Mouse (Mus musculus): Measurements from ENCODE around the gene Dlgap4. TPM values are rescaled to one million over a fixed set of nuclear protein-coding genes. Genes with fewer than 3 reads are reported as not detected.

Dlgap4 gene
- polyA plus RNA-seq, 1 experiment from 2014 or later, result 160 TPM

DNA sequence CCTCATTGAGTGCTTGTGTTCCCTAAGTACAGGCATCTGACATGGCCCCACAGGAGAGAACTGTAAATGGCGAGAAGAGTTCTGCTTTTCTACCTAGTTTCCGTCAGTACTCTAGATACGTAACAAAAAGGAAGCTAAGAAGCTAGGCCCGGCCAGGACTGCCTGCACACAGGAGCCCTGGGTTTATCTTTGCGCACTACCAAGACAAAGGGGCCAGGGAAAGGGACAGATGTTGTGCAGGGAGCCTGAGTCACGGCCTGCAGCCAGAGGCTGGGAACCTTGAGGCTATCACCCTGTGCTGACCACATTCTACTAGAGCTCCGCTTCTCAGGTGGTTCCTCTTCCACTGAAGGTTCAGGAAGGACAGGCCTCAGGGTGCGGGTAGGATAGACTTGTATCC, 136.2 kb downstream of the Dlgap4 start:
- Histone ChIP-seq H3K4me1 (ENCODE audit: control insufficient read depth, insufficient read depth, low read length) (no peaks in the 10 kb centered on the region), H3K36me3 (ENCODE audit: control insufficient read depth, insufficient read depth, low read length) (peaks cover 27% of the 10 kb centered on the region), H3K4me3 (ENCODE audit: low read depth, low read length) (no peak overlapping the region), H3K27ac (ENCODE audit: low read depth, low read length) (no peak overlapping the region), H3K27me3 (ENCODE audit: control insufficient read depth, insufficient read depth, low read length) (no peaks in the 10 kb centered on the region), H3K4me2 (ENCODE audit: low read depth) (no peak overlapping the region), H3K9me3 (ENCODE audit: control insufficient read depth, low read length) (no peaks in the 10 kb centered on the region), H3K9ac (ENCODE audit: low read length) (no peak overlapping the region)
- ATAC-seq (ENCODE audit: insufficient read depth, low FRiP score, low TSS enrichment), result no peak
- DNase-seq (ENCODE audit: low spot score), result no peak
- 94% methylated on average over 8 of the region's 8 CpGs for WGBS

DNA sequence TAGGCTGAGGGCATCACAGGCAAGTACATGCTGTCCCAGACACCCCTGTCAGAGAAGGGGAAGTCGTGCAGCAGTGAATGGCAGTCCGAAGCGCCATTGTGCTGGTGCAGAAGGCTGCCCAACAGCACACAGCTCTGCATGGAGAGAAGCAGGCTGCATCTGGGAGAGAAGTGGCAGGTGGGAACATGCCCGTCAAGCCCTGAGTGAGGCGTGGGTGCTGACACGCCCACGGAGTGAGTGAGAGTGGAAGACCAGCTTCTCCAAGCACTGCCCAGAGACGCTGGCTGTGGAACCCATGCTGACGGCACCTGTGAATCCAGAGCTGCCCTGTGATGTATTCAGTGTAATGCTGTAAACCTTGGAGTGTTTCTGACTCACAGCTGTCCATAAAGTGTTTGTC, 143.4 kb downstream of the Dlgap4 start:
- DNase-seq (ENCODE audit: low spot score) (no peak), ATAC-seq (ENCODE audit: insufficient read depth, low FRiP score, low TSS enrichment) (no peak)
- peaks cover 46% of the 10 kb centered on the region for H3K36me3 ChIP-seq (ENCODE audit: control insufficient read depth, insufficient read depth, low read length)
- no peak overlapping the region for H3K27ac ChIP-seq (ENCODE audit: low read depth, low read length)
- H3K27me3 ChIP-seq (ENCODE audit: control insufficient read depth, insufficient read depth, low read length), result no peaks in the 10 kb centered on the region
- H3K4me1 ChIP-seq (ENCODE audit: control insufficient read depth, insufficient read depth, low read length), result no peaks in the 10 kb centered on the region
- no peak overlapping the region for H3K4me3 ChIP-seq (ENCODE audit: low read depth, low read length)
- H3K9ac ChIP-seq (ENCODE audit: low read length), result no peak overlapping the region
- WGBS, result 94% methylated on average over 9 of the region's 9 CpGs
- H3K9me3 ChIP-seq (ENCODE audit: control insufficient read depth, low read length), result peaks cover 4% of the 10 kb centered on the region; the same call in 1 of the 2 replicates
- no peak overlapping the region for H3K4me2 ChIP-seq (ENCODE audit: low read depth)

- H3K27ac ChIP-seq (ENCODE audit: low read depth, low read length), result no peak overlapping the region
- peaks cover 4% of the 10 kb centered on the region; the same call in 1 of the 2 replicates for H3K9me3 ChIP-seq (ENCODE audit: control insufficient read depth, low read length)
- H3K4me3 ChIP-seq (ENCODE audit: low read depth, low read length), result no peak overlapping the region
- H3K4me2 ChIP-seq (ENCODE audit: low read depth), result no peak overlapping the region
- H3K36me3 ChIP-seq (ENCODE audit: control insufficient read depth, insufficient read depth, low read length), result peaks cover 45% of the 10 kb centered on the region
- H3K27me3 ChIP-seq (ENCODE audit: control insufficient read depth, insufficient read depth, low read length), result no peaks in the 10 kb centered on the region
- 89% methylated on average over 5 of the region's 5 CpGs for WGBS
- no peak overlapping the region for H3K9ac ChIP-seq (ENCODE audit: low read length)
- ATAC-seq (ENCODE audit: insufficient read depth, low FRiP score, low TSS enrichment) (no peak), DNase-seq (ENCODE audit: low spot score) (no peak)
- no peaks in the 10 kb centered on the region for H3K4me1 ChIP-seq (ENCODE audit: control insufficient read depth, insufficient read depth, low read length)
Measured at GRCm38 (mm10) chr2:156760843-156761505, 147.5 kb downstream of the Dlgap4 start.

GRCm38 (mm10) chr2:156761521-156762278, 148.2 kb downstream of the Dlgap4 start:
- WGBS, result 97% methylated on average over 17 of the region's 17 CpGs
- ATAC-seq (ENCODE audit: insufficient read depth, low FRiP score, low TSS enrichment), result no peak

DNA sequence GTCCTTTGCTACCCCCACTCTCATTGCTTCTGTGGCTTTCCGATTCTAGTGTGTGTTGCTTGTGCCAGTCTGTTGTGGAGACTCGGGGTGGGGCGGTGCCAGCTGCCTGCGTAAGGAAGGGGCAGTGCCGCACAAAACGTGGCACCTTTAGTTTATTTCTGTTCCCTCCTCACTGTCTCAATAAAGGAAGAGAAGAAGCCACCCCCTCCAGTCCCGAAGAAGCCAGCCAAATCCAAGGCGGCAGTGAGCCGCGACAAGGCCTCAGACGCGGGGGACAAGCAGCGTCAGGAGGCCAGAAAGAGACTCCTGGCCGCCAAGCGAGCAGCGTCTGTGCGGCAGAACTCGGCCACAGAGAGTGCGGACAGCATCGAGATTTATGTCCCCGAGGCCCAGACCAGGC, 149.0 kb downstream of the Dlgap4 start:
- H3K4me2 ChIP-seq (ENCODE audit: low read depth), result no peak overlapping the region
- H3K27ac ChIP-seq (ENCODE audit: low read depth, low read length), result peak overlapping the region; percentile 34; the same call in 1 of the 2 replicates
- DNase-seq (ENCODE audit: low spot score), result no peak
- H3K9me3 ChIP-seq (ENCODE audit: control insufficient read depth, low read length), result peaks cover 2% of the 10 kb centered on the region; the same call in 1 of the 2 replicates
- no peaks in the 10 kb centered on the region for H3K27me3 ChIP-seq (ENCODE audit: control insufficient read depth, insufficient read depth, low read length)
- H3K9ac ChIP-seq (ENCODE audit: low read length), result no peak overlapping the region
- 81% methylated on average over 21 of the region's 21 CpGs for WGBS
- H3K4me1 ChIP-seq (ENCODE audit: control insufficient read depth, insufficient read depth, low read length), result no peaks in the 10 kb centered on the region
- H3K4me3 ChIP-seq (ENCODE audit: low read depth, low read length), result no peak overlapping the region
- no peak for ATAC-seq (ENCODE audit: insufficient read depth, low FRiP score, low TSS enrichment)
- peaks cover 30% of the 10 kb centered on the region for H3K36me3 ChIP-seq (ENCODE audit: control insufficient read depth, insufficient read depth, low read length)

More at GRCm38 (mm10) chr2:156761521-156762278, 148.2 kb downstream of the Dlgap4 start:
- H3K27me3 ChIP-seq (ENCODE audit: control insufficient read depth, insufficient read depth, low read length), result no peaks in the 10 kb centered on the region
- H3K4me3 ChIP-seq (ENCODE audit: low read depth, low read length), result no peak overlapping the region
- no peaks in the 10 kb centered on the region for H3K4me1 ChIP-seq (ENCODE audit: control insufficient read depth, insufficient read depth, low read length)
- H3K27ac ChIP-seq (ENCODE audit: low read depth, low read length), result peak overlapping the region; percentile 34; the same call in 1 of the 2 replicates
- H3K36me3 ChIP-seq (ENCODE audit: control insufficient read depth, insufficient read depth, low read length), result peaks cover 38% of the 10 kb centered on the region
- H3K9me3 ChIP-seq (ENCODE audit: control insufficient read depth, low read length), result peaks cover 4% of the 10 kb centered on the region; the same call in 1 of the 2 replicates
- no peak overlapping the region for H3K4me2 ChIP-seq (ENCODE audit: low read depth)
- H3K9ac ChIP-seq (ENCODE audit: low read length), result no peak overlapping the region
- no peak for DNase-seq (ENCODE audit: low spot score)

GRCm38 (mm10) chr2:156763101-156763500, 149.6 kb downstream of the Dlgap4 start:
- H3K36me3 ChIP-seq (ENCODE audit: control insufficient read depth, insufficient read depth, low read length), result peaks cover 24% of the 10 kb centered on the region
- DNase-seq (ENCODE audit: low spot score) (no peak), ATAC-seq (ENCODE audit: insufficient read depth, low FRiP score, low TSS enrichment) (no peak)
- H3K27me3 ChIP-seq (ENCODE audit: control insufficient read depth, insufficient read depth, low read length), result no peaks in the 10 kb centered on the region
- no peak overlapping the region for H3K4me3 ChIP-seq (ENCODE audit: low read depth, low read length)
- no peak overlapping the region for H3K9ac ChIP-seq (ENCODE audit: low read length)
- no peaks in the 10 kb centered on the region; the same call in 1 of the 2 replicates for H3K9me3 ChIP-seq (ENCODE audit: control insufficient read depth, low read length)
- H3K4me2 ChIP-seq (ENCODE audit: low read depth), result no peak overlapping the region
- no peaks in the 10 kb centered on the region for H3K4me1 ChIP-seq (ENCODE audit: control insufficient read depth, insufficient read depth, low read length)
- H3K27ac ChIP-seq (ENCODE audit: low read depth, low read length), result no peak overlapping the region
- 93% methylated on average over 11 of the region's 11 CpGs for WGBS

GRCm38 (mm10) chr2:156764022-156764421, 150.5 kb downstream of the Dlgap4 start:
- DNase-seq (ENCODE audit: low spot score) (no peak), ATAC-seq (ENCODE audit: insufficient read depth, low FRiP score, low TSS enrichment) (no peak)
- Histone ChIP-seq H3K4me2 (ENCODE audit: low read depth) (no peak overlapping the region), H3K9ac (ENCODE audit: low read length) (no peak overlapping the region), H3K27me3 (ENCODE audit: control insufficient read depth, insufficient read depth, low read length) (no peaks in the 10 kb centered on the region), H3K9me3 (ENCODE audit: control insufficient read depth, low read length) (no peaks in the 10 kb centered on the region), H3K36me3 (ENCODE audit: control insufficient read depth, insufficient read depth, low read length) (peaks cover 15% of the 10 kb centered on the region), H3K27ac (ENCODE audit: low read depth, low read length) (no peak overlapping the region), H3K4me1 (ENCODE audit: control insufficient read depth, insufficient read depth, low read length) (no peaks in the 10 kb centered on the region), H3K4me3 (ENCODE audit: low read depth, low read length) (no peak overlapping the region)
- 95% methylated on average over 10 of the region's 10 CpGs for WGBS

GRCm38 (mm10) chr2:156764747-156765146, 151.2 kb downstream of the Dlgap4 start:
- no peak overlapping the region for H3K4me2 ChIP-seq (ENCODE audit: low read depth)
- H3K27me3 ChIP-seq (ENCODE audit: control insufficient read depth, insufficient read depth, low read length), result no peaks in the 10 kb centered on the region
- no peak for DNase-seq (ENCODE audit: low spot score)
- H3K36me3 ChIP-seq (ENCODE audit: control insufficient read depth, insufficient read depth, low read length), result peaks cover 11% of the 10 kb centered on the region
- 76% methylated on average over 4 of the region's 4 CpGs for WGBS
- H3K9ac ChIP-seq (ENCODE audit: low read length), result no peak overlapping the region
- H3K4me3 ChIP-seq (ENCODE audit: low read depth, low read length), result no peak overlapping the region
- H3K27ac ChIP-seq (ENCODE audit: low read depth, low read length), result no peak overlapping the region
- H3K9me3 ChIP-seq (ENCODE audit: control insufficient read depth, low read length), result no peaks in the 10 kb centered on the region
- ATAC-seq (ENCODE audit: insufficient read depth, low FRiP score, low TSS enrichment), result no peak
- H3K4me1 ChIP-seq (ENCODE audit: control insufficient read depth, insufficient read depth, low read length), result no peaks in the 10 kb centered on the region

Data from neural tube, embryonic 11.5 days (tissue).